Mouse (Mus musculus) CH12.LX (cell line): ENCODE measurements around the gene Vmn2r48.
"Not testable (repeated sequence)": the region's sequence is repeated elsewhere in the genome, so short reads cannot be mapped to it uniquely, and the experiment has no call there.

ENCODE experiments used
- BHLHE40 ChIP-seq: IDR thresholded peaks from 2 replicates; pipeline ENCODE4 v1.6.1; 2011; ENCODE audit warnings: mild to moderate bottlenecking, low read depth, low read length, improper control_type of control experiment
- CTCF ChIP-seq, 2 experiments: IDR thresholded peaks in 1 of 2; conservative IDR thresholded peaks in 1 of 2; 2 replicates each; pipeline ENCODE4 v1.5.1; 2011 to 2012; ENCODE audit warnings: low read depth in 2 of 2, low read length in 2 of 2, improper control_type of control experiment in 1 of 2, inconsistent platforms in 1 of 2, mild to moderate bottlenecking in 1 of 2, moderate library complexity in 1 of 2
- EP300 ChIP-seq: IDR thresholded peaks from 2 replicates; pipeline ENCODE4 v1.6.1; 2011; ENCODE audit warnings: low read length, improper control_type of control experiment
- MYC ChIP-seq: IDR thresholded peaks from 2 replicates; pipeline ENCODE4 v1.6.1; 2011; ENCODE audit warnings: low read depth, mild to moderate bottlenecking, improper control_type of control experiment, low read length
- POLR2A ChIP-seq: IDR thresholded peaks from 2 replicates; pipeline ENCODE4 v1.6.1; 2011; ENCODE audit warnings: low read depth, mild to moderate bottlenecking, improper control_type of control experiment, low read length
- POLR2AphosphoS2 ChIP-seq: IDR thresholded peaks from 2 replicates; pipeline ENCODE4 v1.6.1; 2011; ENCODE audit warnings: low read depth, low read length, improper control_type of control experiment
- RAD21 ChIP-seq: IDR thresholded peaks from 2 replicates; pipeline ENCODE4 v1.6.1; 2011; ENCODE audit warnings: low read depth, mild to moderate bottlenecking, low read length, improper control_type of control experiment, moderate library complexity
- UBTF ChIP-seq: IDR thresholded peaks from 2 replicates; pipeline ENCODE4 v1.6.1; 2012; ENCODE audit warnings: low read depth, mild to moderate bottlenecking, inconsistent platforms, low read length, improper control_type of control experiment, moderate library complexity
- USF1 ChIP-seq: IDR thresholded peaks from 2 replicates; pipeline ENCODE4 v1.6.1; 2014; ENCODE audit warnings: low read depth, mild to moderate bottlenecking, inconsistent platforms, low read length, improper control_type of control experiment

- TF ChIP-seq BHLHE40; CTCF (conservative IDR thresholded peaks at IDR 0.05 in 1 of 2, IDR thresholded peaks at IDR 0.05 in 1 of 2; ENCODE audit: low read depth in 2 of 2, low read length in 2 of 2); EP300; USF1; MYC; RAD21; POLR2AphosphoS2; UBTF; POLR2A: not testable (repeated sequence)
Observed at GRCm38 (mm10) chr7:9992157-9992556, 38.8 kb upstream of the Vmn2r48 start, which contains the start of gene Vmn2r49.
